Mouse (Mus musculus) activated CD4-positive, CD25-positive, alpha-beta regulatory T cell, adult 4 months (primary cell): Measurements from ENCODE around the gene Dnmbp. TPM values are rescaled to one million over a fixed set of nuclear protein-coding genes. Genes with fewer than 3 reads are reported as not detected.
A peak's percentile ranks its signal among the peaks of the same experiment; 100 is the strongest.
"Not testable (repeated sequence)": the region's sequence is repeated elsewhere in the genome, so short reads cannot be mapped to it uniquely, and the experiment has no call there.

Experiments used
- ATAC-seq: one replicate; pipeline ENCODE4 v1.8.0; 2017
- polyA plus RNA-seq, 2 experiments: library from polyadenylated mRNA; unstranded; fragments of 100-300 nt; shearing (Covaris generic); gene quantifications; one replicate each; pipeline ENCODE4 v1.2.1; 2017

Gene Dnmbp
- polyA plus RNA-seq: 1 to 10 TPM; 3.5 to 7.0 TPM

DNA sequence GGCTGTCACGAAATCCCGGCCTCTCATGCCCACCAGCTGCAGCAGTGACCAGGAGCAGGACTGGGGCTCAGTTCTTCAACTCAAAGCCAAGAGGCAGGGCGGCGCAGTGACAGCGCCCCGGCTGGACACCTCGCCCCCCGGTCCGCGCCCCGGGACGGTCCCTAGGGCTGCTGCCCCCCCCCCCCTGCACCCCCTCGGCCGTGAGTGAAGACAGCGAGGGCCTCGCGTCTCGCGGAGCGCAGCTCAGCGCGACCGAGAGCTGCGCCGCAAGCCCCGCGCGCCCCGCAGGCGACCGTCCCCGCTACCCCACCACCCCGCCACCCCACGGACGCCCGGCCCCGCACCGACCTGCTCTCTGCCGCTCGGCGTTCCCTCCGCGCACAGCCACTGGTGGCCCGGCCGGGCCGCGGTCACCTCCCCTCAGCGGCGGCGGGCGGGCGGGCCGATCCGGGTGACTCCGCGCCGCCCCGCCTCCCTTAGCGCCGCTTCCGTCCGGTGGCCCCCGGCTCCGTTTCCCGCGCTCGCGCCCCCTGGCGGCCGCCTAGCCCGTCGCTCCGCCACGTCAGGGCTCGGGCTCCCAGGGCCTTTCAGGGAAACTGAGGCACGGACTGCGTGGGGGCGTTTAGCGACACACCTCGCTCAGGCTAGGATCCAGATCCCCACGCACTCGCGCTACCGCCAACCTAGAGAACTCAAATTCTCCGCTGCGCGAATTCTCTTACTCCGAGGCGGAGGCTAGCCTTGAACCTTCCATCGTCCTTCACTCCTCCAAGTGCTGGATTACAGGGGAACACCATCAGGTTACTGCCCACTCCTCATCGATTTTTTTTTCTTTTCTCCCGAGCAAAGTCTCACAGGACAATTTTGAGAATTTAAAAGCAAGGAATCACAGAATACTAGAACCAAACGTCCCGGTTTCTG is at the start of gene Dnmbp:
Gene Dnmbp, minus strand, starts transcription at position 423 of the 921 bp plus-strand sequence.
- ATAC-seq: peak; percentile 88

DNA sequence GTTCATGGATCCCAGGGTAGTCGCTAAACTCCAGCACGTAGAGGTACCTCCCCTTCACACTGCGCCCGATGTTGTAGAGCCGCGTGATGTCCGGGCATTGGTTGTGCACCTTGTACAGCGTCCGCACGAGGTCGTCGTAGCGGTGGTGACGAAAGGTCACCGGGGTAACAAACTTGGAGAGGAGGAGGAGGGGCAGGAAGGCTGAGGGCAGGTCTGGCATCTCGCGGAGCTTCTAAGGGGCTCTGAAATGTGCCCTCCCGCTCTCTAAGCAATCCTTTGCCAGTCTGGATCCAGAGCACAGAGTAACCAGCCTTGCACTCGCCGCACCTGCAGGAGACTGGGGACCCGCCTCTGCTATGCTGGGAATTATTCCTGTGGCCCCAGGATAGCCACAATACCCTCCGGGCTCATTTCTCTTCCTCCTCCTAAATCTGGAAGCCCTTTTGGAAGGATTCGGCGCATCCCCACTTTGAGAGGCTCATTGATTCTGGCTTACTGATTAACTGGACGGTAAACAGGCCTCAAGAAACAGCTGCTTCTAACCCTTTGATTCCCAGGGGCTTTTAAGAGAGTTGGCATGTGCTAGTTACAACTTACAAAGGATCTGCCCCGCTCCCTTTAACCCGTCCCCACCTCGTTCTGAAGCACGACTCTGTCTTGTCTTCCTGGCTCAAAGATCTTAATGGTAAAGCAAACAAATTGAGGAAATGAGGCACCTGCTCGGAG is 46.2 kb upstream of the Dnmbp start, which contains the start of gene Cpn1:
Gene Cpn1, minus strand, starts transcription at position 488 of the 726 bp plus-strand sequence.
- no peak for ATAC-seq

DNA sequence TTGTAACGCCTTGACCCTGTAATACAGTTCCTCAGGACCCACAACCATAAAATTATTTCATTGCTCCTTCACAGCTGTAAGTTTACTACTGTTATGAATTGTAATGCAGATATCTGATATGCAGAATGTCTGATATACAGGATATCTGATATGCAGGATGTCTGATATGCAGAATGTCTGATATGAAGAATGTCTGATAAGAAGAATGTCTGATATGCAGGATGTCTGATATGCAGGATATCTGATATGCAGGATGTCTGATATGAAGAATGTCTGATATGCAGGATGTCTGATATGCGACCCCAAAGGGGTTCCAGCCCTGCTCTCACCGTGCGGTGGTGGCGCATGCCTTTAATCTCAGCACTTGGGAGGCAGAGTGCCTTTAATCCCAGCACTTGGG is 42.0 kb upstream of the Dnmbp start:
- ATAC-seq: no peak

DNA sequence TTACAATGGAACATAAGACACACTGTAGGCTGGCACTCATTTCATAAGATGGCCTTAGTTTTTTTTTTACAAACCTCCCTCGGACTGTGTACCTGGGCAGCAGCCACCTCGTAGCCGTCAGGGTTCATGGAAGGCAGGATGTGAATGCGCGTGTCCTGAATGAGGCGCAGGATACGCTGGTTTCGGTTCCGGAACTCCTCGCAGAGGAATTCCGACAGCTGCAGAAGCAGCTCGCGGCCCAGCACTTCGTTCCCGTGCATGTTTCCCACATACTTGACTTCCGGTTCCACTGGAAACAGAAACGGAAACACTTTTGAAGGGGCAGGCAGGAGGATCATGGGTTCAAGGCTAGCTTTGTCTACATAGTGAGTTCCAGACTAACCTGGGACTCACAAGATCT is 40.7 kb upstream of the Dnmbp start:
- ATAC-seq: no peak

DNA sequence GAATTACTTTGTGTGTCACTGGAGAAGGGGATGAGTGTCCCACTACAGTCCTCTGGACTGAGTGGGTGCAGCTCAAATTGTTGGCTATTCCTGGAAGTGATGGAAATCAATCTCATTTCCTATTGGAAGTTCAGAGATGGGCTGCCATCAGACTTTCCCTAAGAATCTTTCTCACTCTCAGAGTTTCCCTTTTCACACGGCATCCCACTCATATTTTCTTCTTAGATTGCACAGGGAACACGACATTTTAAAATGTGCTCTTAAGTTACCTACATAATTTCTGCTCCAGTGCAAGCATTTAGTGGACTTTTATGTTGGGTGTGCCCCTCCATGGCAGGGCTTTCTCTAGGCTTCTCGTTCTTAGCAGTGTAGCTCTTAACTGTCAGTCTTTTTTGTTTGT is 37.8 kb upstream of the Dnmbp start:
- no peak for ATAC-seq

DNA sequence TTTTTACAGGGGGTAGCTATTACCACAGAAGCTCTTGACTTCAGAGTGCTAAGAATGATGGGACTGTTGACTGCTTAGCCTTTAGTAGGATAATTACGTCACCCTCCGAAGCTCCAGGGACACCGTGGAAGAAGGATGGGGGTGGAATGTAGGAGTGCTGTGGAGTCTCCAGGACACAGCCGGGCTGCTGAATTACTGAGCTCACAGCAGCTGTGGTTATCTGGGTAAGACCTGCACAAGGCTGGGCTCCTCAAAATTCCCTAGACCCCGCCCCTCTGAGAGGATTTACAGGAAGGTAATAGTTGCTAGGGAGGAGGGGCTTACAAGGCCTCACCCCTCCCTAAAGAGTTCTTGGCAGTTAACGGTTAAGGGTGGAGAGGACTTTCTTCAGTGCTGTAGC is 36.7 kb upstream of the Dnmbp start:
- ATAC-seq: no peak

DNA sequence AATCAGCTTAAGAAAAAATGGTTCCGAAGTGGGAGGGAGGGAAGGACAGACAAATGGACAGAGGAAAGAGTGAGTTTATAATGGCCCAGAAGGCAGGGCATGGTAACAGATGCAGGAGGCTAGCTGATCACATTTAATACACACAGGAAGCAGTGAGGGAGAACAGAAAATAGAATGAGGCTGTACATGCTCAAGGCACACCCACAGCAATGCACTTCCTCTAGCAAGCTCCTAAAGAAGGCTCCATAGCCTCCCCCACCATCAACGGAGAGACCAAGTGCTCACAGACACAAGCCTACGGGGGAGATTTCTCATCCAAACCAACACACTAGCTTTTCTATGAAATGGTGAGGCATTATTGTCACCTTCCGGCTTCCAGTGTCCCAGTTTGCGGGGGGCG is 34.2 kb upstream of the Dnmbp start:
- no peak for ATAC-seq

DNA sequence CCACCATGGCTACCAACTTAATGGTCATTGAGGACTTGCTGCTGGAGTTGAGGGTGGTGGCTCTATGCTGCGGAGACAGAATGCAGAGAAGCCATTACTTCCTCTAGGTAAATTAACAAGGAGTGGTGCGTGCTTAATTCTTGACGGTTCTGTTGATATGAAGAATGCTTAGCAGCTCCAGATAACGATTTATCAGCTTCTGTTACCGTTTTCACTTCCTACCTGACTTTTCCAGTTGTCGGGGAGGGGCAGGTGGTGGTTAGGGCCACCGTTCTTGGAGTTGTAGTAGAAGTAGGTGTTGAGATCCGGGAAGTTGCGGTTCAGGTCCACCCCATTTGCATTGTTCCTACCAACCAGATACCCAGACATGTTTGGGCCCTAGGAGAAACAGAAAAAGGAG is 33.7 kb upstream of the Dnmbp start:
- no peak for ATAC-seq

DNA sequence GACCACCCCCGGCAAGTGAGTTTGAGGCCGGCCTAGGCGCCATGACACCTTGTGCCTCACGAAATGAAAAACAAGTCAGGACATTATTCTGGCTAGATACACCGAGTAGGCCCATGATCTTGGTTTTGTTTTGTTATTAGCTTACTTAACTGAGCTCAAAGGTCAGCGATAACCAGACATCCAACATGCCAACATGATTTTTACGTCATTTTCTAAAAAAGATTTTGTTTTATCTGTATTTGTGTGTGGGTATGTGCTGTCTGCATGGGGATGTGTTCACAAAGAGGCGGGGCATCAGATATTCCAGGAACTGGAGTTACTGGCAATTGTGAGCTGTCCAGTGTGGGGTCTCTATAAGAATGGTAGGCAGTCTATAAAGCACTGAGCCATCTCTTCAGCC is 32.1 kb upstream of the Dnmbp start:
- no peak for ATAC-seq

DNA sequence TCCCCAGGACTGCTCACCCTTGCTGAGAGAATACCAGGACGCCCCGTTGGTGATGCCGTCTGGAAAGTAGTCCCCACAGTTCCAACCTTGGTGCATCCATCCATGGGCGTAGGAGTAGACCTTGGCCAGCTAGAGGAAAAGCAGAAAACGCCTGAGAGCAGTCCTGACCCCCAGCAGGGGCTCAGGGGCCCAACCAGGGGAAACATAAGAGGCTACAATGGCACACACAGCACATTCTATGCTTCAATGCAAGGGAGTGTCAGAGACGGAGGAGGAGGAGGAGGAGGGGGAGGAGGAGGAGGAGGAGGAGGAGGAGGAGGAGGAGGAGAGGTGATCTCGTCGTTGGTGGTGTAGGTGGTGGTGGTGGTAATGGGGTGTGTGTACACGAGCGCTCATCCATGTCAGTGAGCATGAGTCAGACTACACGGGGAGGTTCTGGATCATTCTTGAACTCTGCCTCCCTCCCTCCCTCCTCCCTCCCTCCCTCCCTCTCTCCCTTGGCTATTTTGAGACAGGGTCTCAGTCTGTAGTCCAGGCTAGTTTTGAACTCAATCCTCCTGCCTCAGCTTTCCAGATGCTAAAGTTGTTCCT is 28.5 kb upstream of the Dnmbp start:
- no peak for ATAC-seq

DNA sequence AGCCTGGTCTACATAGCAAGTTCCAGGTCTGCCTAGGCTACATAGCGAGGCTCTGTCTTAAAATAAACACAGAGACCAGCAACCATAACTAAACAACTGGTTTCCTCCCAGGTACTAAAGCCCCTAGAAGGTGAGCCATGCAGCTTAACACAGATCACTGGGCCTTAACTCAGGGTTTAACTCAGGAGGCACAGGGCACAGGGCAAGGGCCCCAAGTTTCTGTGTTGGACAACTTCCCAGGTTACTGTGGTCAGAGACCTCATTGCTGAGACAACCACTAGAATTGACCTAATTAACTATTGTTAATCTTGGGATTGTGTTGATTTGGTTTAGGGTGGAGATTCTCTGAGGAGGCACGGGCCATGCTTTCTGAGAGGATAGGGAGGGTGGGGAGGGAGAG is 26.5 kb upstream of the Dnmbp start:
- ATAC-seq: no peak

DNA sequence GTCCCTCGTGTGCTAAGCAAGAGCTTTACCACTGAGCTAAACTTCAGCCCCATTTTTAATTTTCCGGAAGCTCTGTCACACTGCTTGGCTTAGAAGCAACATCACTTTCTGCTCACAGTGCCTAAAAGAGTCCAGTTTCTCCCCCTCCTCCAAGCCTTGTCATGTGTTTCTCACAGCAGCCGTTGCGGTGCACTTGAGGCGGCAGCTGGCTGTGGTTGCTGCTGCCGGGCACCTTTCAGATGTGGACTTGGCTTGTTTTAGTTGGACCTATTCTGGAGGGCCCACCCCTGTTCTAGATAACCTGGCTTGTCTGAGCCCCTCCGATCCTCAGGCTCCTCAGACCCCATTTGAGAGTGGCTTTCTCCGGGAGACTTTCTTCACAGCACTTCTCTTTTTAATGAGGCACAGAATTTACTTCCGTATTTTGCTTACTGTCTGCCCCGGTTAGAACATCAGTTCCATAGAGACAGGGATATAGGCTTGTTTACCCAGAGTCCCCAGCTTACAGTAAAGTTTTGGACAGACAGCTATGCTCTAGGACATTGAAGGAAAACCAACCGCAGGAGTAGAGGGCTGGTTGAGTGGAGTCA is 25.6 kb upstream of the Dnmbp start:
- ATAC-seq: no peak

DNA sequence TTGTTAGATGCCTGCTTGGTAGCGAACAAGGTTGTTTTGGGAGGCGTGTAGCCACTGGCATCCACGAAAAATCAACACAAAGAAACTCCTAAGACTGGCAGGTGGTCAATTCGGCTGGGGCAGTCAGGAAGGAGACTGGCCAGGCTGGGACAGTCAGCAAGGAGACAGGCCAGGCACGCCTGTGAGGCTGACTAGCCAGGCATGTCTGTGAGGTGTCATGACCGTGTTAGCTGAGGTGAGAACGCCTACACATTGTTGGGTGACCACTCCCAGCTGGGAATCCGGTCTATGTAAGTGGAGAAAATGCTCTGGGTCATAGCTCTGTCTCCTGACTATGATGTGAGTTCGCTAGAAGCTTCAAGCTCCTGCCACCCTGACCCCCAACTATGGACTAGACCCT is 22.8 kb upstream of the Dnmbp start:
- no peak for ATAC-seq

DNA sequence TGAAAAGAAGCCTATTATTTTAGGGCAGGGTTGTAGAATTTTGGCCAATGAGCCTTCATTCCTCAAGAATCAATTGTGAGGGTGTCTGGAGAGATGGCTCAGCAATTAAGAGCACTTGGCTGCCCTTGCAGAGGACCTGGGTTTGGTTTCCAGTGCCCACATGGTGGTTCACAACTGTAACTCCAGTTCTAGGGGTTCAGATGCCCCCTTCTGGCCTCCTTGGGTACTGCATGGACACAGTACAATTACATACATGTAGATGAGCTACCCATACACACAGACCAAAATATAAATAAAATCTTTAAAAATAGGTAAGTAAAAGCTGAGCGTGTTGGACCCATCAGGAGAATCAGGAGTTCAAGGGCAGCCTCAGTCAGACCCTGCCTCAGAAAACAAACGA is 21.2 kb upstream of the Dnmbp start:
- ATAC-seq: no peak

DNA sequence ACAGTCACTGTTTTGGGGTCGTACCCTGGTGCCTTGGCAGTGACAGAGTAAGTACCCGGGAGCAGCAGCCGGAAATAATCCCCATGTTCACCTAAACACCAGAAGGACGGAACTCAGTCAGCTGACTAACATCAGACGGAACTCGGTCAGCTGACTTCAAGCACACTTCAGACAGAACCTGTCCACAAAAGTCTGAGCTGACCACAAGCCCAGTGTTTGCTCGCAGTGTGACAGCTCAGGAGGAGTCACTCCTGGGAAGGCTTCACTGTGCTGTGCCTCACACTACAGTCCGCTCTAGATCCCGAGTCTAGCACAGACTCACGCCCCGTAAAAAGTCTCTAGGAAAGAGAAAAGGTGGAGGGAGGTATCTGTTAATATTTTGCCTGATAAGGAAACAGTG is 20.0 kb upstream of the Dnmbp start:
- ATAC-seq: no peak

DNA sequence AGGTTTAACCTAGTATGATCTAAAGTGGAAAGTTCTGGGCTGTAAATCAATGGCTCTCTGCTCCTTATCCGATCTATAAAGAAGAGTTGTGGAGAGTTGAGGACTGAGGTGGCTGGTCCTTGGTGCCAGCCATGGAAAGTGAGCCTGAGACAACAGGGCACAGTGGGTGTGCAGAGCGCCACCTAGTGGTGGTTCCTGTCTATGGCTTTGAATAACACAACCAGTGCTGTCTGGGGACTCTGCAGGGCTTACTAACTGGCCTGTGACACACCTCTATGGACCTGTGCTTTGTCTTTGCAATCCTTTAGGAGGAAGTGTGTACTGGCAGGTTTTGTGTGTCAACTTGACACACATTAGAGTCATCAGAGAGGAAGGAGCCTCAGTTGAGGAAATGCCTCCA is 19.2 kb upstream of the Dnmbp start:
- no peak for ATAC-seq

DNA sequence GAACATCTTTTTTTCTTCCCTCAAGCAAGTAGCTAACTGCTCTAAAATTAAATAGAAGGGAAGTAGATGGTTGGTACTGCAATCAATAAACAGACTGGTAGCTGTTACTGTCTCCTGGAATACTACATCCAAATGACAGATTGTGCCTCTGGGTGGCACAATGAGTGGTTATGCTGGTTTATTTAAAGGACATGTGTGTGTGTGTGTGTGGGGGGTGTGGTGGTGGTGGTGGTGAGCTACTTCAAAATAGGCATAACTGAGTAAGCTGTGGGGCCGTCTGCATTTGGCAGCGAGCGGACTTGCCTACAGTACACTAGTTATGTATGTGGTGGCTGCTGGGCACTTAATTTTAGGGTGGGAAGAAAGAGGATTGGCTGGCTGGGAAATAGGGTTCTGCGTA is 17.9 kb upstream of the Dnmbp start:
- ATAC-seq: no peak

DNA sequence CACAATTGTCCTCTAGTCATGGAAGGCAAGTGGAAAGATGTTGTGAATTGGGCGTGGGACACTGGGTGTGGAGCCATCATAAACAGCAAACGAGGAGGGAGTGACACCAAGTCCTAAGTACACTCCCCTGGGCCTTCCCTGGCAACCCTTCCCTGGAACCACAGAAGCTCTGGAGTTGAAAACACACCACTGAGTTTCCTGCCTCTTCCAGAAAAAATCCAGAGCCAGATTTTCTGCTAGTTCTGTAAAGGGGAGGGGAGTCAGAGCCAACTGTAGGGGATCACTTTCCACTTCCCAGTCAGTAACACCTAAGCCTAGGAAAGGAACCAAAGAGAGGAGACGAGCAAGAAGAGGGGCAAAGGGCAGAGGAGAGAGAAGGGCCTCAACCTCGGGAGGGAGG is 17.4 kb upstream of the Dnmbp start:
- ATAC-seq: no peak

DNA sequence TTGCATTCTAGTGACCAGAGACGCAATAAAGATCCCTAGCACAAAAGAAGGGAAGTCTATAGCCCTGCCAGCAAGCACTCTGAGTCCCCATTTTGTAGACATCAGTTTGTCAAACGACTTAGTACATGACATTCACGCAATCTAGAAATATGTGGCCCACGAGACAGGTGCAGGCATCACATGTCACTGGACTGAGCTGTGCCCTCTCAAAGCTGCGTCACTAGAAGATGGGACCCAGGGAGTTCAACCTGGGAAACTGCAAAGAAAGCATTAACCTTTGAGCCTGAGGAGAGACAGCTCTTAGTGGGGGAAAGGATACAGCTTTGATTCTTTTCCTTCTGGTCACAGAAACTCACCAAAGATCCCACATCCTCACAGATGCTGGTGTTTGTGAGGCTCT is 15.3 kb upstream of the Dnmbp start:
- ATAC-seq: no peak

DNA sequence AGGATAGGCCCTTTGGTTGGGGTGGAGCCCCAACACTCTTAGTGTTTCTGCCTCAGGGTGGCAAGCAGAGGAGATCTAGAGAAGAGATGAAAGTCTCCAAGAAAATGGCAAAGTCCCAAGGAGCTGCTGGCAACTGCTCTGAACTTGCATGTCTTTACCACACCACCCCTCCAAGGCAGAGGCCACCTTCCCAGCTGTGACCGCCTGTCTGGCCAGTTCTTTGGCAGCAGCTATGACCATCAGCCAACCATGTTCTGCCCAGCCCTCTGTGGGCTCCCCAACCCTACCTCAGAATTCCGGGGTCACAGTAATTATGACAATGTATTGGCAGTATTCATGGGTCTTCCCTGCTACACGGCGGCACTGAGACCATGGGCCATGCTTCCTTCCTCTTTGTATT is 14.9 kb upstream of the Dnmbp start:
- no peak for ATAC-seq

DNA sequence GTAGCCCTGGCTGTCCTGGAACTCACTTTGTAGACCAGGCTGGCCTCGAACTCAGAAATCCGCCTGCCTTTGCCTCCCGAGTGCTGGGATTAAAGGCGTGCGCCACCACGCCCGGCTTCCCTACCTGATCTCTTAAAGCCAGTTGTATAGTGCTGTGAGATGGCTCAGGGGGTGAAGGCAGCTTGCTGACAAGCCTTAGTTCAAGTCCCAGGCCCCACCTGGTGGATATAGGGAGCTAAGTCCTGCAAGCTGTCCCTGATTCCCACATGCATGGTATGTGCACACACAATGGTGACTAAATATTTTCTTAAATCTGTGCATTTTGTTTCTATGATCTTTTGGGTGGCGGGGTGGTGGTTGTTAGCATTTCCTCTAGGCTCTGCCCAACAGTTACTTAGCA is 12.9 kb upstream of the Dnmbp start:
- ATAC-seq: not testable (repeated sequence)

DNA sequence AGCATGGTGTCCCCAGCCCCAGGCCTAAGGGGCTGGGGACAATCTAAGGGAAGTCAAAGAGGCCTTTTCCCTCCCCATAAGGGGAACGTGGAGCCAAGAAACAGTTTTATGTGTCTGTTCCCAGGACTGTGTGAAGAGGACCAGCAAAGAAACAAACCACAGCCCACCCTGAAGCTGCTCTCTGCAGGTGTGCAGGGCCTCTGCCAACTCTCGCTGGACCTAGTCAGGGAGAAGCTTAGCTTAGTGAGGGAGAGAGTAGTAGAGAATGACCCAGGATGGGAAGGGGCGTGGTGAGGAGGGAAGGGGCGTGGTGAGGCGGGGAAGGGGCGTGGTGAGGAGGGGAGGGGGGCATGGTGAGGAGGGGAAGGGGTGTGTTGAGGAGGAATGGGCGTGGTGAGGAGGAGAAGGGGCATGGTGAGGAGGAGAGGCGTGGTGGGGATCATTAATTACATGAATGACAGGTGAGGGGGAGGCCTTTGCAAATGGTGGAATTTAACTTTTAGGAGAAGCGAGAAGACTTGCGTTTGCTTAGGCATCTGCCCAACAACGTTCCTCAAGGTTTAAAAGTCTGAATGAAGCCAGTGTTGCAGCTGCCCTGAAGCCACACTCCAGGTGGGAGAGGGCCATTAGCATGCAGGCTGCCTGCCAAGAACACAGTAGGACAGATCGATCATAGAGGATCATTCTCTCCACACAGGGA is 9.3 kb upstream of the Dnmbp start:
- no peak for ATAC-seq

DNA sequence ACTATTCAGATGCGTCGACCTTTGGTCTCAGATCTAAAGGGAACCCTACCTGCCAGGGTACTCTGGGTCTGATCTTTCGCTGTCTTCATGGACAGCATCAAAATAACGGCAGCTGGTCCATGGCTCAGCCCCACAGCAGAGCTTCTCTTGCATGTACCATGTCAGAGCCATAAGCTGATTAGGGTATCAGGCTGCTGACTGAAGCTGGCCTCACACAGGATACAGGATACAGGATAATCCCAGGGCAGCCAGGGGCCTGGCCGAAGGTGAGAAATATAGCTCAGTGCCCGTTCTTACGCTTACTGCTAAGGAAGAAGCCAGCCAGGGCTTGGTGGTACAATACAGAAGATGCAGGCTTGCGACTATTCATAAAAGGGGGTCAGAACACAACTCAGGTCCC is 4.6 kb upstream of the Dnmbp start:
- no peak for ATAC-seq
